Mouse (Mus musculus) kidney, adult 11 months (tissue): ENCODE measurements around the gene Slc5a2.
A peak's percentile ranks its signal among the peaks of the same experiment; 100 is the strongest.

Experiments
- DNase-seq: peaks from one replicate; pipeline ENCODE4 v3.0.0; 2022

Gene Slc5a2

DNA sequence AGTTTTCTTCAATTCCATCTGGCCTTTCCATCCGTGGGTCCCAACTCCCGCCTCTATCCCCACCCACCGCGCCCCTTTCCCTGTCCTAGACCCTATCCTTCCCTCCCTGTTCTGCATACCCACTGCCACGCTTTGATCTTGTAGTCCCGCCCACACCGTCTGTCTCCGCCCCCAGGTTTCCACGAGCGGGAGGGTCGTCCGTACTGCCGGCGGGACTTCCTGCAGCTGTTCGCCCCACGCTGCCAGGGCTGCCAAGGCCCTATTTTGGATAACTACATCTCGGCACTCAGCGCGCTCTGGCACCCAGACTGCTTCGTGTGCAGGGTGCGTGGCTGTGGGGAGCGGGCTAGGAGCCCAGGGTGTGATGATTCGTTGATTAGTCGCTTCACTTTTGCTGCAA lies 12.8 kb upstream of the Slc5a2 start:
- no peak for DNase-seq

DNA sequence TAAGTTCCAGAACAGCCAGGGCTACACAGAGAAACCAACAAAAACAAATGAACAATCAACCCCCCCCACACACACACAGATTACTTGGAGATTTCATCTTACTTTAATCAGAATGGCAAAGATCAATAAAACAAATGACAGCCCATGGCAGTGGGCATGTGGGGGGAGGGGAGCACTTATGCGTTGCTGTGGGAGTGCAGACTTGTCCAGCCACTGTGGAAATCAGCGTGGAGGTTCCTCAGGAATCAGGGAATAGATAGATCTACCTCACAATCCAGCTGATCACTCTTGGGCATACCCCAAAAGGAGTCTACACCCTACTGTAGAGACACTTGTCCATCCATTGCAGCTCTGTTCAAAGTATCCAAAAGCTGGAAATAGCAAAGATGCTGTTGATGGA lies 10.5 kb upstream of the Slc5a2 start:
- DNase-seq, result no peak

DNA sequence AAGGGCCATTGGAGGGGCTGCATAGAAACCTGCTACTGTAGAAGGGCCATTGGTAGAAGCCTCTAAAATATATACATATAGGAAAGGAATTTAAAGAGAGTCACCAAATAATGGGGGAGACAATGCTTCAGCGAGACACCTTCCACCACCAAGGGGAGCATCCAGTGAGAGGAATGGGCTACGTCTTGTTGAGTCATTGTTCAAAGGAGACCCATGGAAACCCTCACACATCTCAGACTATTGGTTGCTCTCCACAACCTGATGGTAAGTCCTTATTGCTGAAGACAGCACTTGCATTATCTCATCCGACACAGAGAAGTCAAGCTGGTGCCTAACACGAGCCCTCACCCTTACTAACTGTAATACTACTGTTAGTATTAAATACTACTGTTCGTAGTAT lies 9.7 kb upstream of the Slc5a2 start:
- DNase-seq, result no peak

DNA sequence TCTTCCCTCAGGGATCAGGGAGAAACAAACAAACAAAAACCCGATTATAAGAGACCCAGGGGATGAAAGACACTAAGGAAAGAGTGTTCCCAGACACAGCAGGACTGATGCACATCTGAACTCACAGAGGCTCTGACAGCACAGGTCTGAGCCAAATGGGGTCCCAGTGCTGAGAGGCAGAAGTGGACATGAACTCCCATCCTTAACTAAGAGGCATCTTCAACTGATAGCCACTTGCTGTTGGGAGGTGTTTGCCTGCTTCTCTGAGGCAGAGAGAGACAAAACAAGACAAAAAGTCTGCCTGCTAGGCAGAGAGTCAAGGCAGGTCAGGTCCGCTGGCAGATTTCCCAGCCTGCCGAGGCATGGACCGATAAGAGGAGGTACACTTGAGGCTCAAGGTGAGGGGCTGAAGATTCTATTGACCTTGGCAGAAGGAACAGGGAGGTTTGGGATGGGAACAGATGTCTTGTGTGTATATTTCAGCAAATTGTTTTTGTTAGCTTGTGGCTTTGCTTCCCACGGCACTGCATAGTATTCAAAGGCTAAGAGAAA lies 8.6 kb upstream of the Slc5a2 start:
- DNase-seq, result no peak

DNA sequence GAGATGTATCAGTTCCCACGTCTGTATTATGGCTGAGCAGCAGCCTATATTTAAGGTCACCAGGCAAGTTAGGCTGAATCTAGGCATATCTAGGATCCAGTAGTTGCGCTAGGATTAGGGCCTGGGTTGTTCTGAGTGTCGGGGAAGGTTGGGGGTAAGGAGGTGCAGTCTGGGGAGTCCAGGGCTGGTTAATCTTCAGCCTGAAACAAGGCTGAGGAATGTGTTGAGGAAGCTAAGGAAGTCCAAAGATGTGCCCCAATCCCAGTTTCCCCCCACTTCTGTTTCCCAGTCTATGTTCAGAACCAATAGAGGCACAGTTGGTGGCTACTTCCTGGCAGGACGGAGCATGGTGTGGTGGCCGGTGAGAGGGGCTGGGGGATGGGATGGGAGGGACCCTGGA lies 599 bp downstream of the Slc5a2 start:
- peak; percentile 55 for DNase-seq

DNA sequence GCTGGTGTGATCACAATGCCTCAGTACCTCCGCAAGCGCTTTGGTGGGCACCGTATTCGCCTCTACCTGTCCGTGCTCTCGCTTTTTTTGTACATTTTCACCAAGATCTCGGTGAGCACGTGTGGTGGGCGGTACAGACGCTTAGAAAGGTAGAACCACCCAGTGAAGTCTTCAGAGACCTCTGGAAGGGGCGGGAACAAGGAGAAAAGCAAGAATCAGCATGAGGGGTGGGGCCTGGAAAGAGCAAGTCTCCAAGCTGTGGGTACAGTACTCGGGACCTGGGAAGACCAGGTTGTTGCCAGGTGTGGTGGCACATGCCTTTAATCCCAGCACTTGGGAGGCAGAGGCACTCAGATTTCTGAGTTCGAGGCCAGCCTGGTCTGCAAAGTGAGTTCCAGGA lies 1.9 kb downstream of the Slc5a2 start:
- peak; percentile 58 for DNase-seq

DNA sequence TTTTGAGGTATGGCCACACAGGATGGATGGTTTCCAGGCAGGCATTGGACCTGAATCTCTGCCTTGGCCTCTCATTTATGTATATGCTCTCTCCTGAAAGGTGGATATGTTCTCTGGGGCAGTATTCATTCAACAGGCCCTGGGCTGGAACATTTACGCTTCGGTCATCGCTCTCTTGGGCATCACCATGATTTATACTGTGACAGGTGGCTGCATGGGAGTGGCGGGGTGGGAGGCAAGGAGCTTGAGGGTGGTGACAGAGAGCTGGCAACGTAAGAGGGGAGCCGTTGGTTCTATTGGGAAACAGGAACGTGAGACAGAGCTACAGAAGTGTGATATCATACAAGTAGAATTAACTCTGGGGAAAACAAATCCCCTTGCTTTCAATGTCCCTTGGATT lies 2.4 kb downstream of the Slc5a2 start:
- DNase-seq, result no peak

DNA sequence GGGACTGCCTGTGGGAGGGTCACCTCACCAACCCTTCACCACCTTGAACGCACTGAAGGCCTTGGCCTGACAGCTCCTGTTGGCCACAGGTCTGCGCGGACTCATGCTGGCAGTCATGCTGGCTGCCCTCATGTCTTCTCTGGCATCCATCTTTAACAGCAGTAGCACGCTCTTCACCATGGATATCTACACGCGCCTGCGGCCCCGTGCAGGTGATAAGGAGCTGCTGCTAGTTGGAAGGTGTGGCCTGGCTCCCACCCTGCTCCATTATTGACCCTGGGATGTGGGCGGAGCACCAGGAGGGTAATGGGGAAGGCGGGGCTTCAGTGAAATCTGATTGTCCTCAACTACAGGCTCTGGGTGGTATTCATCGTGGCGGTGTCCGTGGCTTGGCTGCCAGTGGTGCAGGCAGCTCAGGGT lies 5.0 kb downstream of the Slc5a2 start:
- DNase-seq, result no peak

DNA sequence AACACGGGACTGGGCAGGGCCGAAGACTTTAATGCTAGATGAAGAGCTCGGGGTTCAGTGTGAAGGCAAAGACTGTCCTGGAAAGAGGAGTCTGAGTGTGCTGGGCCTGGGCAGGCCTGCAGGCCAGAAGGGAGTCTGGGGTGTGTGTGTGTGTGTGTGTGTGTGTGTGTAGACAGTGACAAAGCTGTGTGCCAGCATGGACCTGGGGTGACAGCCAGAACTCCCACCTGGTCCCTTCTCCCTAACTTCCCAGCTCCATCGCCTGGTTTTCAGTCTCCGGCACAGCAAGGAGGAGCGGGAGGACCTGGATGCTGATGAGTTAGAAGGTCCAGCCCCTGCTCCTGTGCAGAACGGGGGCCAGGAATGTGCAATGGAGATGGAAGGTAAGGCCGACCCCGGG lies 6.0 kb downstream of the Slc5a2 start:
- DNase-seq, result no peak

DNA sequence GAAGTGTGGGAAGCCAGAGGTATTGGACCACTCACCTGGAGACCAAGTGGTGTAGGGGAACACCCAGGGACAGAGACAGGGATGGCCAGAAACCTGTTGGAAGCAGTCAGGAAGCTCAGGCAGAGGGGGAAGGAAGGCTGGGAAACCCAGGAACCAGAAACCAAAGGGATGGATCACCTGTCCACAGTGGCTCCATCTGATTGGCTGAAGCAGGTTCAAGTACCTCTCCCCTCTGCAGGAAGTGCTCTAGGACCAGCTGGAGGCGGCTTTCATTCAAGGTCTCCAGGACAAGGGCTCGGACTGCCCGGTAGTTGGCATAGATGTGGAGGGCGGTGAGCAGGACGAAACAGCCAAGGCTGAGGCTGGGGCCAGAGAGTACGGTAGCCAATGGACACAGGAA lies 10.6 kb downstream of the Slc5a2 start:
- no peak for DNase-seq

DNA sequence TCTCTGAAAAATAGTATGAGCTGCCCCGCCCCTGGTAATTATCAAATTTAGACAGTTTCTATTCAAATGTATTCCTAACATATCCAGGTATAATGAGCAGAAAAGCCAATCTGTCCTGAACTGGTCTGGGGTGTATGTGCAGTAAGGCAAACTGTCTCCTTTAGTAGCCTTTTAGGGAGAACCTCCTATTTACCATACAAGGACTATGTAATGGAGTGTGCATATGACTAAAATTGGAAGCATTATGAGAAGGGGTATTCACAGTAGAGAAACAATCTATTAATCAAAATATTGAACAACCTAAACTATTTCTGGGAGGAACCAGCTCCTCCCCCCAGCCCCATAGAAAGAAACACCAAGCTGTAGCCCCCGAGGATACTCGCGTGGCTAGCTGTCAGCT lies 14.3 kb downstream of the Slc5a2 start:
- no peak for DNase-seq

DNA sequence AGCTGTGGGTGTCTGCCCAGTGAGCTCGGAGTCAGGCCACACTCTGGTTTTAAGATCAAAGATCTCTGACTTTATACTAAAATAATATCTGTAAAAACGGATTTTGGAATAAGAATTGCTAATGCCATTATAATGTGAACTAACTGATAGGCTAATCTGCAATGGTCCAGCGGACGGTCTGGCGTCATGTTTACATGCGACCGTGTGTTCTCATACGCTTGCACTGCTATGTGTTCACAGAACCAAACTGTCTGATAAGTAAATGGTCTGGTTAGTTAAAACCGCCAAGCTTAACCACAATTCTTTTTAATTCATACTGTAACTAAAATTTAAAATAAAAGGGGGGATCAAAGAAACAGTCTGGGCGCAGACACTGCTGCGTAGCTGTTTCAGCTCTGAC lies 16.3 kb downstream of the Slc5a2 start:
- no peak for DNase-seq

DNA sequence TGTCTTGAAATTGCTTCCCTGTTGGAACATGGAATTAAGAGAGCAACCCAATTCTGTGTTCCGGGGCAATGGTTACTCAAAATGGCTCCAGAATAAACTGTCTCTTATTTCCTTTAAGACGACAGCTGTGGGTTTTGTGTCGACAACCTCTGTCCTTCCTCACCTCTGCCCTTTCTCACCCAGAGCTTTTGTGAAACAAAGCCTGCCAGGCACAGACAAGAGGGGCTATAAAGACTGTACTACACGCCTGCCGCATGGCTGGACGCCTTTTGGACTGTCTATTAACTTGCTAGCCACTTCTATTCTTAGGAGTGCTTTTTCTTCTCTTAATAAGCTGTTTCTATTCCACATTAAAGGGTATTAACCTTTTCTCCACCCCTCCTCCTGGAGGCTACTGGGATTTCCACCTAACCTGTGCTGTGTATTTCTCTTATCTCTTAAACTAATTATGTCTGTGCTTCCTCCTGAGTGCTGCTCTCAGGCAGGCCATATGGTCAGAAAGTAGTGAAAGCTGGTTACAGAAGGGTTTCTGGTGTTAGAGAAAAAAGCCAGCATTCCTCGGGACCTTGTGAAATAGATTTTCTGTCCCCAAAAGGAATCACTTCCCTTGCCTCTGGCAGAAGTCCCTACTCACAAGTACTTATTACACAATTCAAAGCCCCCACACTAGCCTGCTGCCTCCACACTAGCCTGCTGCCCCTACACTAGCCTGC lies 17.2 kb downstream of the Slc5a2 start:
- DNase-seq, result no peak

DNA sequence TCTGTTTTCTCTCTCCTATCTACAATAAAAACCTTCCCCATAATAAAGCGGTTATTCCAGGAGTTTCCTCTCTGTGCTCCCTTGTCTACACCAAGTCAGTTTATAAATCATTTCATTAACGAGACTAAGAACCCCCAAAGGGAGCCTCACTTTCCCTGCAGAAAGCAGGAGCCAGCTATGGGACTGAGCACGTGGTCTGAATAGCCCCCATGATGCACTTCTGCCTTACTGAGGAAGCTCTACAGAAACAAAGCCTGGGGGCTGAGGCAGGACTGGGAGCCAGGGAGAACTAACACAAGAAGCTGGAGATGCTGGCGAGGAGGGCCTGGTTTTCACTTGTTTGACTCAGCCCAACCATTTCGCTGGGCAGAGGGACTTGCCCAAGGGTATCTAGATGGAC lies 18.6 kb downstream of the Slc5a2 start:
- DNase-seq, result no peak

DNA sequence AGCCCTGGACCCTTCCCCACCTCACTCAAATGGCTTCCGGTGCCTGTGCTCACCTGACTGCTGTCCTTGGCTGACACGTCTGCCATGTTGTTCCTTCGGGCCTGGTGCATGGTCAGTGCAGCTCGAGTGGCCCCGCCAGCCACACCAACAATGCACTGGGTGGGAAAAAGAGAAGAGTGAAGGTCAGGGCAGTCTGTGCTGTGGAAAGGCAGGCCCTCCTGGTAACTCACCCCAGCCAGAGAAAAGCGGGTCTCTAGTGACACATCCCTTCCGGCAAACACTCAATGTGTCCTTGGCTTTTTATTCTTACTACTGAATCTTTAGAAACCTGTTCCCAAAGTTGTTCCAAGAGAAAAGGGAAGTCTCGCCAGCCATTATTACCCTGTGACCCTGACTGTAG lies 19.6 kb downstream of the Slc5a2 start:
- no peak for DNase-seq

DNA sequence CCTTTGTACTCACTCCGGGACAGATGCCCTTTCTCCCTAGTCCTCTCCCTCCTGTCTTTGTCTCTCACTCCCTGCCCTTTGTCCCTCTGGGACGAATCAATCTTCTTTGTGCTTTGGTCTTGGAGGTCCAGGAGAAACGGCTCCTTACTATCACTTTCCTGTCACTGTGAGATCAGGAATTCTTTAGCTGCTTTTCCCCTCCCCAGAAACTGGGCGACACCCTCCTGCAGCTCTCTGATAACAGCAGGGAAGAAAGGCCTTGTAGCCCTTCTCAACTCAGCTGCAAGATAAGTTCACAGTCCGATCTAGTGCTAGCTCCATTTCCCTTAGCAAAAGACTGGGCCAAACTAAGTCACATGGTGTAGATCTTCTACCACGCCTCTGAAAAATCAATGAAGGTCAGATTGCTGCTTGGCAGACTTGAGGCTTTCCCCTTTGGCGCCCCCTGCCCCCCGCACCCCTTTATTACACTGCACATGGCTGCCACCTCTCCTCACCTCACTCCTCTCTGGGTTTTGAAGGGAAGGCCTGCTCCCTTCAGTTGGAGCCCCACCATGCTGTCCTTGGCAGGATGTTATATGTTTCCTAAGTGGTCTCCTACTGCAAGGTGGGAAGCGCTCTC lies 23.6 kb downstream of the Slc5a2 start:
- no peak for DNase-seq

DNA sequence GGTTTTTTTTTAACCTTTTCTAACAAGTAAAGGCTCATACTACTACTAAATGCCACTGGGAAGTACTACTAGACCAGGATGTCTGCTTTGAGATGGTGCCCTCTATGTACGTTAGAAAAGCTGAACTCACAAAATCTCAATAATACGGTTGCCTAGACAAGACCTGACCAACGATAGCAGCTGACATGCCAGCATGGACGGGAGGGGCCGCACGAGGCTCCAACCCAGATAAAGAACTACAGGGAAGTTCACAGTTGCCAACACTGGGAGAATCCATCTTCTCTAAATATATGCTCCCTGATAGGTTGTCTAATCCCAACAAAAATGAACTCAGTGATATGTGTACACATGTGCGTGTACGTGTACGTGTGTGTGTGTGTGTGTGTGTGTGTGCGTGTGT lies 29.3 kb downstream of the Slc5a2 start:
- no peak for DNase-seq

DNA sequence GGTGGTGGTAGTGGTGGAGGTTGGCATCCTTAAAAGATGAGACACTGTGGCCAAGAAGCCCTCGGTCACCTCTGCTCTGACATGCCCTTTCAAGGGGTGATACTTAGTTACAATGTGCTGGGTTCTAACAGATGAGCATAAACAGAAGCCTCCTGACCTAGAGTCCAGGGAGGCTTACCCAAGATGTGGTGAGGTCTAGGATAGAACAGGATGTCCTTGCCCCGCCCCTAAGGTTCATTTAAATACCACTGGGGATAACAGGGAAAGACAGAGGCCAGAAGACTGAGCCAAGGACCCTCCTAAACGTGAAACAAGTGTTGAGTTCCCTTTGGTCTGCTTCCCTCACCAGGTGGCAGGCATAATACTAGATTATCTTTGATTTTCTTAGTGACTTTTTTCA lies 31.1 kb downstream of the Slc5a2 start:
- no peak for DNase-seq

DNA sequence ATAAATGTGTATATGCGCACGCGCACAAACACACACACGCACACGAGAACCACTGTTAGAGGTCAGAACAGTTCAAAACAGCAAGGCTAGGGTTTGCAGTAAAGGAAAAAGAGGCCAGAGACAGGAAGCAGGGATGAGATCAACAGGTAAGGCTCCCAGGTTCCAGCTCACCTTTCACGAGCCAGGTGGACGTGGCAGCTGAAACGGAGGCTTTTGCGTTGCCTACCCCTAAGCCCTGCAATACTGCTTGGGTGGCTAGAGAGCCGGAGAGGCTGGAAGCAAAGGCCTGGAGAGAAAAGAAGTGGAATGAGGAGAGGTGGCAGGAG lies 31.8 kb downstream of the Slc5a2 start:
- DNase-seq, result no peak

DNA sequence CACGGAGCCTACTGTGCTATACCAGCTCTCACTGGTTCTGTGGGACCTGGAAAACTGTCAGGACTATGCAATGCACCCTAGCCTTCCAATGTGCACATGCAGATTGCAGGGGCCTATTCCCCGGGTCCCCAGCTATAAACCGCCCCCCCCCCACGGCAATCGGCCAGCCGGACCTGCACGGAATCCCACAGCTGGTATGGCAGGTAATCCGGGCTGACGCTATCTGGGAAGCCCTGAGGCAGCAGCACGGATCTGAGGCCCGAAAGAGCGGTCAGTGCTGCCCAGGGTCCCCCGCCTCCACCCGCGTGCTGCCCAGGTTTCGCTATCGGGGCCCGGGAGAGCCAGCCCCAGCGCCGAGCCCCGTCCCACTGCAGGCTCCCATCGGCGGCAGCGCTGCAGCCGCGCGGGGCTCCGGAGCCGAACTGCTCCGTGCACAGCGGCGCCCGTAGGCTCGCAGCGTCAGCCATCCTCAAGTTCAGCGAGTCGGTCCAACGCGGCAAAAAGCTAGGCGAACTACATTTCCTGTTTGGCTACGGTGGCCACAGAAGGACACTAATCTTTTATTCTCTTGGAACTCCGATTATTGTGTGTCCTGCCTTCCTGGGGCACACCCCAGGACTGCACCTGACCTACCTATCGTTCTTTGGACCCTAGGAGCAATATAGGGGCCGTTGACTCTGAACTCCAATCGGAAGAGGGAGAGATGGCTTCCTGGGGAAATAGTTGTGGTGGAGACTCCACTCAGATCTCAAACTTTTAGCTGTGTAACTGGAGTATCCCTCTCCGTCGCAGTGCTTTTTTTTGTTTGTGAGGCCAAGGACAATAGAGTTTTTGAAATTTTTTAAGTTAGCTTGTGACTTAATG lies 32.4 kb downstream of the Slc5a2 start, which contains the start of gene BC017158:
TSS of gene BC017158 (minus strand) at position 554 of the 864 bp plus-strand sequence.
- peak; percentile 74 for DNase-seq

DNA sequence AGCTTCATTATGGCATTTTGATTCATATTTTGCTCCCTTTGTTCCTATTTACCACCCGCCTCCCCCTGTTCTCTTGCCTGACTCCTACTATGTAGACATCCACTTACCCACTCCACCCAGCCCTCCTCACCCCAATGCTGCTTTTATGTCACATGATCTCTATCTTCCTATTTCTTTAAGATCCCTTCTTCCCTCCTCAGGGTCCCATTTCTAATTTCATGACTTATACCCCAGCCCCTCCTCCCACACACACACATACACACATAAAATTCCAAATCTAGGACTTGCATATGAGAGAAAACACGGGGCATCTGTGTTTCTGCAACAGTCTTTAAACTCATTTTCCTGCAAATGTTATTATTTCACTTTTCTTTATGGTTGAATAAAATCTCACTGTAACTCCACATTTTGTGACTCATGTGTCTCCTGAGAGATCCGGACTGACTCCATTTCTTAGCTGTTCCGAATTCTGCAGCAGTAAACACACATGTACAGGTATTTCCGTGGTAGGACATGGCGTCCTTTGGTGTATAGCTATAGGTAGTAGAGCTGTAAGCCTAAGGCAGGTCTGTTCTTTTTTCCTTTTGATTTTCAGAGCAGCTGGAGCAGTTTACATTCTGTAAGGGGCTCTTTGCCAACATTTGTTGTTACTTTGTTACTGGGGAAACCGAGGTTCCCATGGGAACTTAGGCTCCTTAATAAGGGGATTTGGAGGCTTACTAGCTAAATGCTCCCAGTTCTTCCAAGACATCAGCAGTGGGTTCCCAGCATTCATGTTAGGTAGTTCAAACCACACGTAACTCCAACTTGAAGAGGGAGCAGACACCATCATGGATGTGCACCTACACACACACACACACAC lies 33.3 kb downstream of the Slc5a2 start:
- no peak for DNase-seq

DNA sequence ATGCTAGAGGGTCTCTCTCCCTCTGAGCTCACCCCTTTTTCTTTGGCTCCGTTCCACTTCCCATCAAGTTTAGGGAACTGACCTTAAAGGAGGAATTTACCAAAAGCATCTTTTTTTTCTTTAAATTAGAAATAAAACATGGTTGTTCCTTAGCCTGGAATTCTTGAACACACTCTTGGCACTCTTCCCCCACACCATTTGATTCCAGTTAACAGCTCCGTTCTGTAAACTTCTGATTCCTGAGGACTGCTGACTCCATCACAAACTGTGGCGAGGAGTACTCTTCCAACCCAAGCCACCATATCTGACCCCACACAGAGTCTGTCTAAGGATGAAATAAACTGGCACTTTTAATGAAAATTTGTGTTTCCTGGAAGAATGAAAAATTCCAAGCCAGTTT lies 35.5 kb downstream of the Slc5a2 start:
- DNase-seq, result no peak

DNA sequence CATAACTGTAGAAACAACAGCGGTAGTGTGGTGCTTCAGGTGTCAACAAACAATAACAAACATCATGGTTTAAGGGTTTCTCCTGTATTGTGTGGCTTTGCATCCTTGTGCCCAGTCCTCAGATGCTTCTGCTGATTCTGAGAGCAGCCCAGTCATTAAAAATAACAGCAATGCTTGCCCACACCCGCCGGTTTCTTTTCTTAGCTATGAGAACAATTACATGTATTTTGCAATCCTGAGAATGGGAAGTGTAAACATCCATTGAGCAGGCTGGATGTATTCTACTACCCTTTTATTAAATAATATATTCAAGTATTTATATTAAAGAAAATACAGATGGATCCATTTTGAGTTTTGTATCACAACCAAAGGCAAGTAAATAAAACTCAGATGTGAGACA lies 36.7 kb downstream of the Slc5a2 start:
- DNase-seq, result no peak
